Mouse (Mus musculus) heart, postnatal 25 days (tissue): Measurements from ENCODE around the gene Kazald1. TPM values are rescaled to one million over a fixed set of nuclear protein-coding genes. Genes with fewer than 3 reads are reported as not detected.

Experiments used
- DNase-seq: peaks from one replicate; pipeline ENCODE4 v3.0.0; 2022; ENCODE audit warnings: low spot score
- intact Hi-C: fragments of 180-260 bp; cut with DNase I; formaldehyde crosslinking; loops from one replicate; pipeline ENCODE4 v1.15.1; 2025
- total RNA-seq, 2 experiments: library from RNA; stranded (reverse); gene quantifications; 2 replicates each; pipeline ENCODE4 v1.2.3; 2021

Gene Kazald1
- total RNA-seq, 2 experiments from 2014 or later: 3.8 to 5.2 TPM

- intact Hi-C loops: loop anchor here (2.0 to 5.0 kb wide), 2 partner anchors 17 to 82 kb away; no protein-coding TSS in a partner anchor
- DNase-seq: no peak
Observed at GRCm38 (mm10) chr19:45075323-45076035, 438 bp downstream of the Kazald1 start.

- DNase-seq: no peak
- intact Hi-C loops: loop anchor here (5.0 kb wide), 1 partner anchor 81 kb away; no protein-coding TSS in a partner anchor
Observed at GRCm38 (mm10) chr19:45076036-45076575, 1.1 kb downstream of the Kazald1 start.

- intact Hi-C loops: loop anchor here (5.0 kb wide), 1 partner anchor 80 kb away; no protein-coding TSS in a partner anchor
- no peak for DNase-seq
Observed at GRCm38 (mm10) chr19:45076586-45077510, 1.8 kb downstream of the Kazald1 start.

- intact Hi-C loops: loop anchor here (5.0 kb wide), 1 partner anchor 79 kb away; no protein-coding TSS in a partner anchor
- no peak for DNase-seq
Observed at GRCm38 (mm10) chr19:45077742-45078645, 3.0 kb downstream of the Kazald1 start.

- intact Hi-C loops: loop anchor here (5.0 kb wide), 1 partner anchor 78 kb away; no protein-coding TSS in a partner anchor
- no peak for DNase-seq
Observed at GRCm38 (mm10) chr19:45078971-45079764, 4.1 kb downstream of the Kazald1 start.

- DNase-seq: peak; percentile 82
- intact Hi-C loops: loop anchor here (5.0 kb wide), 1 partner anchor 77 kb away; no protein-coding TSS in a partner anchor
Observed at GRCm38 (mm10) chr19:45079769-45080515, 4.9 kb downstream of the Kazald1 start.

- intact Hi-C loops: no loop called here
- DNase-seq: no peak
Observed at GRCm38 (mm10) chr19:45080711-45081110, 5.7 kb downstream of the Kazald1 start.

GRCm38 (mm10) chr19:45081279-45081678, 6.2 kb downstream of the Kazald1 start:
- intact Hi-C loops: no loop called here
- no peak for DNase-seq

GRCm38 (mm10) chr19:45081841-45082550, 7.0 kb downstream of the Kazald1 start:
- intact Hi-C loops: no loop called here
- DNase-seq: no peak

GRCm38 (mm10) chr19:45097868-45098267, 22.8 kb downstream of the Kazald1 start:
- DNase-seq: no peak
- intact Hi-C loops: no loop called here

GRCm38 (mm10) chr19:45100486-45101270, 25.6 kb downstream of the Kazald1 start:
- intact Hi-C loops: no loop called here
- DNase-seq: no peak

GRCm38 (mm10) chr19:45105591-45105990, 30.6 kb downstream of the Kazald1 start:
- intact Hi-C loops: no loop called here
- no peak for DNase-seq

GRCm38 (mm10) chr19:45106689-45107088, 31.6 kb downstream of the Kazald1 start:
- no peak for DNase-seq
- intact Hi-C loops: no loop called here

GRCm38 (mm10) chr19:45110681-45111080, 35.6 kb downstream of the Kazald1 start:
- intact Hi-C loops: no loop called here

GRCm38 (mm10) chr19:45112444-45112843, 37.4 kb downstream of the Kazald1 start:
- DNase-seq: no peak
- intact Hi-C loops: no loop called here

More at GRCm38 (mm10) chr19:45110681-45111080, 35.6 kb downstream of the Kazald1 start:
- no peak for DNase-seq

- intact Hi-C loops: no loop called here
- DNase-seq: no peak
Observed at GRCm38 (mm10) chr19:45113791-45114460, 38.9 kb downstream of the Kazald1 start.
